Mouse (Mus musculus) adrenal gland, postnatal 0 days (tissue): ENCODE results near the gene Slc36a4. TPM values are rescaled to one million over a fixed set of nuclear protein-coding genes. Genes with fewer than 3 reads are reported as not detected.

Experiments used
- polyA plus RNA-seq: library from polyadenylated mRNA; unstranded; fragments of >200 nt; fragmentation: Nextera tagmentation; extraction: Ambion mirVana; gene quantifications from 2 replicates; pipeline ENCODE4 v1.2.1, GENCODE M21; 2015

Gene Slc36a4
- 8.5 and 11.8 TPM in 2 replicates for polyA plus RNA-seq

GRCm38 (mm10) chr9:15709599-15710381, at the start of gene Slc36a4:
Gene Slc36a4 (plus strand): TSS chr9:15709738.

Other genes with a start within 250 kb of the Slc36a4 start
- gene Smco4, start 216.3 kb upstream of the Slc36a4 start, polyA plus RNA-seq = 1.4 and 2.7 TPM in 2 replicates
- 0.11 and 0.54 TPM in 2 replicates for gene Deup1, start 81.8 kb upstream of the Slc36a4 start, polyA plus RNA-seq
- not detected in 2 replicates for gene Mtnr1b, start 164.8 kb downstream of the Slc36a4 start, polyA plus RNA-seq